Mouse (Mus musculus): ENCODE measurements around the gene Bloc1s3. TPM values are rescaled to one million over a fixed set of nuclear protein-coding genes. Genes with fewer than 3 reads are reported as not detected.

The Bloc1s3 gene
- polyA plus RNA-seq, 1 experiment = 7.8 TPM

- no peak overlapping the region for H3ac ChIP-seq (ENCODE audit: control insufficient read depth, insufficient read length)
- H3K36me3 ChIP-seq (ENCODE audit: control insufficient read depth, insufficient read depth) = no peaks in the 10 kb centered on the region
- H3K4me3 ChIP-seq = no peak overlapping the region
- H3K27me3 ChIP-seq (ENCODE audit: control insufficient read depth, insufficient read depth, insufficient read length) = no peaks in the 10 kb centered on the region
- H3K4me2 ChIP-seq (ENCODE audit: low read depth) = peak overlapping the region; percentile 84
- H3K79me2 ChIP-seq (ENCODE audit: control insufficient read depth, insufficient read depth) = peaks cover 6% of the 10 kb centered on the region
- TF ChIP-seq POLR2AphosphoS2 (IDR thresholded peaks at IDR 0.05; ENCODE audit: insufficient read length, low read depth) = no peak
- TF ChIP-seq SRF (IDR thresholded peaks at IDR 0.05; ENCODE audit: control insufficient read depth, insufficient read length, low read depth) = no peak
- no peak for TF ChIP-seq MYOG (IDR thresholded peaks at IDR 0.05; ENCODE audit: control insufficient read depth in 1 of 3, insufficient read depth in 1 of 3, insufficient read length in 2 of 3, low read depth in 2 of 3)
- TF ChIP-seq E2F4 (IDR thresholded peaks at IDR 0.05; ENCODE audit: insufficient read depth) = no peak
- no peak for TF ChIP-seq USF1 (IDR thresholded peaks at IDR 0.05; ENCODE audit: low read depth)
- no peak for TF ChIP-seq TCF12 (IDR thresholded peaks at IDR 0.05; ENCODE audit: insufficient read depth, poor library complexity, severe bottlenecking)
- TF ChIP-seq CEBPB (IDR thresholded peaks at IDR 0.05; ENCODE audit: insufficient read depth, poor library complexity, severe bottlenecking) = no peak
- no peak for TF ChIP-seq TCF3 (IDR thresholded peaks at IDR 0.05; ENCODE audit: insufficient read length, low read depth)
Observed at GRCm38 (mm10) chr7:19506326-19506725, 1.8 kb downstream of the Bloc1s3 start.

- no peak overlapping the region for H3ac ChIP-seq (ENCODE audit: control insufficient read depth, insufficient read length)
- H3K27me3 ChIP-seq (ENCODE audit: control insufficient read depth, insufficient read depth, insufficient read length) = no peaks in the 10 kb centered on the region
- H3K79me2 ChIP-seq (ENCODE audit: control insufficient read depth, insufficient read depth) = no peaks in the 10 kb centered on the region
- TF ChIP-seq TCF3 (IDR thresholded peaks at IDR 0.05; ENCODE audit: insufficient read length, low read depth) (no peak), POLR2AphosphoS2 (IDR thresholded peaks at IDR 0.05; ENCODE audit: insufficient read length, low read depth) (no peak), USF1 (IDR thresholded peaks at IDR 0.05; ENCODE audit: low read depth) (no peak), MYOD1 (IDR thresholded peaks at IDR 0.05; ENCODE audit: control insufficient read depth in 1 of 3, insufficient read length in 2 of 3, low read depth in 2 of 3) (no peak), MYOG (IDR thresholded peaks at IDR 0.05; ENCODE audit: control insufficient read depth in 1 of 3, insufficient read depth in 1 of 3, insufficient read length in 2 of 3, low read depth in 2 of 3) (no peak), SRF (IDR thresholded peaks at IDR 0.05; ENCODE audit: control insufficient read depth, insufficient read length, low read depth) (no peak), CEBPB (IDR thresholded peaks at IDR 0.05; ENCODE audit: insufficient read depth, poor library complexity, severe bottlenecking) (no peak), POLR2A (IDR thresholded peaks at IDR 0.05; ENCODE audit: insufficient read length, low read depth) (no peak), TCF12 (IDR thresholded peaks at IDR 0.05; ENCODE audit: insufficient read depth, poor library complexity, severe bottlenecking) (no peak), REST (IDR thresholded peaks at IDR 0.05; ENCODE audit: insufficient read depth, insufficient read length) (no peak), MAX (IDR thresholded peaks at IDR 0.05; ENCODE audit: low read depth) (no peak), E2F4 (IDR thresholded peaks at IDR 0.05; ENCODE audit: insufficient read depth) (no peak)
- no peak overlapping the region for H3K4me2 ChIP-seq (ENCODE audit: low read depth)
- H3K4me3 ChIP-seq = no peak overlapping the region
- H3K36me3 ChIP-seq (ENCODE audit: control insufficient read depth, insufficient read depth) = no peaks in the 10 kb centered on the region
Observed at GRCm38 (mm10) chr7:19503481-19504068, 4.6 kb downstream of the Bloc1s3 start.

- no peaks in the 10 kb centered on the region for H3K79me2 ChIP-seq (ENCODE audit: control insufficient read depth, insufficient read depth)
- TF ChIP-seq USF1 (IDR thresholded peaks at IDR 0.05; ENCODE audit: low read depth) = no peak
- no peak for TF ChIP-seq MYOG (IDR thresholded peaks at IDR 0.05; ENCODE audit: control insufficient read depth in 1 of 3, insufficient read depth in 1 of 3, insufficient read length in 2 of 3, low read depth in 2 of 3)
- no peak for TF ChIP-seq E2F4 (IDR thresholded peaks at IDR 0.05; ENCODE audit: insufficient read depth)
- no peak for TF ChIP-seq REST (IDR thresholded peaks at IDR 0.05; ENCODE audit: insufficient read depth, insufficient read length)
- no peak for TF ChIP-seq POLR2A (IDR thresholded peaks at IDR 0.05; ENCODE audit: insufficient read length, low read depth)
- H3ac ChIP-seq (ENCODE audit: control insufficient read depth, insufficient read length) = no peak overlapping the region
- peaks cover 8% of the 10 kb centered on the region for H3K27me3 ChIP-seq (ENCODE audit: control insufficient read depth, insufficient read depth, insufficient read length)
- H3K36me3 ChIP-seq (ENCODE audit: control insufficient read depth, insufficient read depth) = no peaks in the 10 kb centered on the region
- H3K4me2 ChIP-seq (ENCODE audit: low read depth) = no peak overlapping the region
- H3K4me3 ChIP-seq = no peak overlapping the region
Observed at GRCm38 (mm10) chr7:19501658-19502057, 6.5 kb downstream of the Bloc1s3 start.

- TF ChIP-seq TCF12 (IDR thresholded peaks at IDR 0.05; ENCODE audit: insufficient read depth, poor library complexity, severe bottlenecking) (no peak), E2F4 (IDR thresholded peaks at IDR 0.05; ENCODE audit: insufficient read depth) (no peak), POLR2A (IDR thresholded peaks at IDR 0.05; ENCODE audit: insufficient read length, low read depth) (no peak), MYOD1 (IDR thresholded peaks at IDR 0.05; ENCODE audit: control insufficient read depth in 1 of 3, insufficient read length in 2 of 3, low read depth in 2 of 3) (no peak), USF1 (IDR thresholded peaks at IDR 0.05; ENCODE audit: low read depth) (no peak), SRF (IDR thresholded peaks at IDR 0.05; ENCODE audit: control insufficient read depth, insufficient read length, low read depth) (no peak), MAX (IDR thresholded peaks at IDR 0.05; ENCODE audit: low read depth) (no peak), MYOG (IDR thresholded peaks at IDR 0.05; ENCODE audit: control insufficient read depth in 1 of 3, insufficient read depth in 1 of 3, insufficient read length in 2 of 3, low read depth in 2 of 3) (no peak), REST (IDR thresholded peaks at IDR 0.05; ENCODE audit: insufficient read depth, insufficient read length) (no peak), TCF3 (IDR thresholded peaks at IDR 0.05; ENCODE audit: insufficient read length, low read depth) (no peak), POLR2AphosphoS2 (IDR thresholded peaks at IDR 0.05; ENCODE audit: insufficient read length, low read depth) (no peak), CEBPB (IDR thresholded peaks at IDR 0.05; ENCODE audit: insufficient read depth, poor library complexity, severe bottlenecking) (no peak)
Observed at GRCm38 (mm10) chr7:19500420-19501363, 7.5 kb downstream of the Bloc1s3 start.

More at GRCm38 (mm10) chr7:19500420-19501363, 7.5 kb downstream of the Bloc1s3 start:
- Histone ChIP-seq H3K27me3 (ENCODE audit: control insufficient read depth, insufficient read depth, insufficient read length) (peaks cover 18% of the 10 kb centered on the region), H3ac (ENCODE audit: control insufficient read depth, insufficient read length) (no peak overlapping the region), H3K36me3 (ENCODE audit: control insufficient read depth, insufficient read depth) (no peaks in the 10 kb centered on the region), H3K79me2 (ENCODE audit: control insufficient read depth, insufficient read depth) (no peaks in the 10 kb centered on the region), H3K4me2 (ENCODE audit: low read depth) (no peak overlapping the region), H3K4me3 (no peak overlapping the region)
